Mouse (Mus musculus) CH12.LX (cell line): ENCODE data around the gene Pttg1ip. TPM values are rescaled to one million over a fixed set of nuclear protein-coding genes. Genes with fewer than 3 reads are reported as not detected.

Experiments
- DNase-seq: peaks from one replicate; pipeline ENCODE4 v3.0.0-alpha.2; 2013; ENCODE audit errors: extremely low read depth
- H3K27ac ChIP-seq: 2 replicates; pipeline ENCODE4 v1.5.1; 2012; ENCODE audit warnings: low read depth, mild to moderate bottlenecking, control low read depth, moderate library complexity; ENCODE audit not compliant: insufficient read depth
- H3K27me3 ChIP-seq: replicated peaks from 2 replicates; pipeline ENCODE3; 2012; ENCODE audit warnings: inconsistent platforms
- H3K36me3 ChIP-seq, 2 experiments: replicated peaks in 1 of 2; 2 replicates each; pipeline versions ENCODE3 to v1.6.1; 2012; ENCODE audit warnings: inconsistent platforms in 1 of 2, low read length in 1 of 2, mild to moderate bottlenecking in 1 of 2, mixed read lengths in 1 of 2, moderate library complexity in 1 of 2; ENCODE audit not compliant: control insufficient read depth in 1 of 2, insufficient read depth in 1 of 2
- H3K4me1 ChIP-seq, 2 experiments: 2 replicates each; pipeline ENCODE4 v1.6.1; 2012; ENCODE audit warnings: inconsistent platforms in 1 of 2, moderate library complexity in 1 of 2; ENCODE audit not compliant: insufficient read depth in 2 of 2, control insufficient read depth in 1 of 2
- H3K4me2 ChIP-seq: 2 replicates; pipeline ENCODE4 v1.6.1; 2012; ENCODE audit warnings: low read depth, mild to moderate bottlenecking, control low read depth; ENCODE audit not compliant: poor library complexity, insufficient read depth, severe bottlenecking
- H3K4me3 ChIP-seq, 3 experiments: fragments of 150-350 bp in 1 of 3; sonication (generic) in 1 of 3; replicated peaks in 1 of 3; 2 replicates each; pipeline versions ENCODE3 to v1.5.1; 2011 to 2012; ENCODE audit warnings: low read depth in 2 of 3, low read length in 2 of 3, mild to moderate bottlenecking in 2 of 3, moderate library complexity in 2 of 3, control low read depth in 1 of 3, improper control_type of control experiment in 1 of 3, inconsistent platforms in 1 of 3, mixed read lengths in 1 of 3; ENCODE audit not compliant: poor library complexity in 1 of 3
- H3K79me2 ChIP-seq: replicated peaks from 2 replicates; pipeline ENCODE4 v1.6.1; 2012; ENCODE audit warnings: mild to moderate bottlenecking, moderate library complexity; ENCODE audit not compliant: control insufficient read depth, poor library complexity, insufficient read depth, severe bottlenecking; ENCODE audit errors: extremely low read depth
- H3K9ac ChIP-seq: 2 replicates; pipeline ENCODE4 v1.6.1; 2012; ENCODE audit warnings: low read depth, mild to moderate bottlenecking, control low read depth, moderate library complexity; ENCODE audit not compliant: insufficient read depth
- H3K9me3 ChIP-seq: replicated peaks from 2 replicates; pipeline ENCODE3; 2012; ENCODE audit warnings: low read length, inconsistent platforms, mixed read lengths
- BHLHE40 ChIP-seq: IDR thresholded peaks from 2 replicates; pipeline ENCODE4 v1.6.1; 2011; ENCODE audit warnings: mild to moderate bottlenecking, low read depth, low read length, improper control_type of control experiment
- CHD1 ChIP-seq: IDR thresholded peaks from 2 replicates; pipeline ENCODE4 v1.6.1; 2012; ENCODE audit warnings: low read depth, low read length, improper control_type of control experiment, inconsistent platforms
- ELF1 ChIP-seq: IDR thresholded peaks from 2 replicates; pipeline ENCODE4 v1.6.1; 2014; ENCODE audit warnings: low read depth, mild to moderate bottlenecking, inconsistent platforms, low read length, improper control_type of control experiment
- EP300 ChIP-seq: IDR thresholded peaks from 2 replicates; pipeline ENCODE4 v1.6.1; 2011; ENCODE audit warnings: low read length, improper control_type of control experiment
- GABPA ChIP-seq: IDR thresholded peaks from 2 replicates; pipeline ENCODE4 v1.6.1; 2012; ENCODE audit warnings: low read depth, low read length, improper control_type of control experiment, inconsistent platforms; ENCODE audit not compliant: insufficient replicate concordance
- HCFC1 ChIP-seq: IDR thresholded peaks from 2 replicates; pipeline ENCODE4 v1.6.1; 2012; ENCODE audit warnings: low read depth, mild to moderate bottlenecking, inconsistent platforms, low read length, improper control_type of control experiment
- JUN ChIP-seq: IDR thresholded peaks from 2 replicates; pipeline ENCODE4 v1.6.1; 2011; ENCODE audit warnings: low read depth, mild to moderate bottlenecking, low read length, improper control_type of control experiment, moderate library complexity; ENCODE audit not compliant: insufficient read depth
- MAFK ChIP-seq: IDR thresholded peaks from 2 replicates; pipeline ENCODE4 v1.6.1; 2011; ENCODE audit warnings: low read length, improper control_type of control experiment; ENCODE audit not compliant: insufficient replicate concordance
- MAX ChIP-seq: IDR thresholded peaks from 2 replicates; pipeline ENCODE4 v1.6.1; 2011; ENCODE audit warnings: low read length, improper control_type of control experiment
- MXI1 ChIP-seq: IDR thresholded peaks from 2 replicates; pipeline ENCODE4 v1.6.1; 2011; ENCODE audit warnings: mild to moderate bottlenecking, low read depth, low read length, improper control_type of control experiment
- NRF1 ChIP-seq: IDR thresholded peaks from 2 replicates; pipeline ENCODE4 v1.6.1; 2014; ENCODE audit warnings: low read depth, mild to moderate bottlenecking, inconsistent platforms, low read length, improper control_type of control experiment, moderate library complexity
- POLR2A ChIP-seq: IDR thresholded peaks from 2 replicates; pipeline ENCODE4 v1.6.1; 2011; ENCODE audit warnings: low read depth, mild to moderate bottlenecking, improper control_type of control experiment, low read length
- RAD21 ChIP-seq: IDR thresholded peaks from 2 replicates; pipeline ENCODE4 v1.6.1; 2011; ENCODE audit warnings: low read depth, mild to moderate bottlenecking, low read length, improper control_type of control experiment, moderate library complexity
- SMC3 ChIP-seq: IDR thresholded peaks from 2 replicates; pipeline ENCODE4 v1.6.1; 2011; ENCODE audit warnings: low read depth, low read length, improper control_type of control experiment
- TBP ChIP-seq: conservative IDR thresholded peaks from 2 replicates; pipeline ENCODE4 v1.6.1; 2011; ENCODE audit warnings: low read depth, low read length, improper control_type of control experiment
- TCF12 ChIP-seq: IDR thresholded peaks from 2 replicates; pipeline ENCODE4 v1.6.1; 2014; ENCODE audit warnings: low read depth, mild to moderate bottlenecking, inconsistent platforms, low read length, improper control_type of control experiment
- UBTF ChIP-seq: IDR thresholded peaks from 2 replicates; pipeline ENCODE4 v1.6.1; 2012; ENCODE audit warnings: low read depth, mild to moderate bottlenecking, inconsistent platforms, low read length, improper control_type of control experiment, moderate library complexity
- USF1 ChIP-seq: IDR thresholded peaks from 2 replicates; pipeline ENCODE4 v1.6.1; 2014; ENCODE audit warnings: low read depth, mild to moderate bottlenecking, inconsistent platforms, low read length, improper control_type of control experiment
- ZC3H11A ChIP-seq: IDR thresholded peaks from 2 replicates; pipeline ENCODE4 v1.6.1; 2012; ENCODE audit warnings: low read depth, mild to moderate bottlenecking, inconsistent platforms, low read length, improper control_type of control experiment
- ZMIZ1 ChIP-seq: IDR thresholded peaks from 2 replicates; pipeline ENCODE4 v1.6.1; 2012; ENCODE audit warnings: low read depth, mild to moderate bottlenecking, inconsistent platforms, low read length, improper control_type of control experiment
- dilution Hi-C: fragments of 300-500 bp; cut with MboI; formaldehyde crosslinking; loops from 2 replicates; pipeline ENCODE4 v1.14.3; 2020; ENCODE audit warnings: low sequenced_read_pairs; ENCODE audit not compliant: extremely low pct_unique_long_range_greater_than_20kb, extremely low pct_ligation_motif_present
- in situ Hi-C: fragments of 300-500 bp; cut with MboI; formaldehyde crosslinking; loops from 3 replicates; pipeline ENCODE4 v1.14.3; 2019; ENCODE audit warnings: low sequenced_read_pairs, low pct_ligation_motif_present, low pct_unique_long_range_greater_than_20kb, mixed read lengths
- polyA plus RNA-seq: library from polyadenylated mRNA; unstranded; fragments of >175 nt; gene quantifications from 2 replicates; pipeline ENCODE4 v1.2.1, GENCODE M21; 2012; ENCODE audit warnings: low read depth; ENCODE audit not compliant: insufficient read length
- total RNA-seq, 2 experiments: library from RNA; depleted of rRNA; stranded (reverse); fragments of 300-350 nt in 1 of 2; fragments of >200 nt in 1 of 2; gene quantifications; 2 replicates each; pipeline ENCODE4 v1.2.3; 2012 to 2014

Gene Pttg1ip
- total and polyA plus RNA-seq, 3 experiments: 18.9 to 25.3 (median 20.7) TPM

GRCm38 (mm10) chr10:77582285-77582618 lies 732 bp downstream of the Pttg1ip start:
- in situ Hi-C loops (no loop called here), dilution Hi-C loops (no loop called here)
- Histone ChIP-seq H3K79me2 (peaks cover 3% of the 10 kb centered on the region; the same call in 1 of the 2 replicates), H3K27me3 (peaks cover 8% of the 10 kb centered on the region), H3K9ac (peak overlapping the region; percentile 62), H3K36me3 (peaks cover 0 to 19% of the 10 kb centered on the region in 2 experiments), H3K4me2 (peak overlapping the region; percentile 93), H3K4me3 (peak overlapping the region; percentile 59 to 81 (median 72)), H3K27ac (no peak overlapping the region), H3K4me1 (peaks cover 5 to 26% of the 10 kb centered on the region in 2 experiments; a peak in 2 of 4 replicates), H3K9me3 (no peaks in the 10 kb centered on the region)
- TF ChIP-seq MXI1 (0 out of 2 replicates have a peak, but pooled peaks have one; percentile 10), ELF1 (0 out of 2 replicates have a peak, but pooled peaks have one; percentile 12), SMC3 (no peak)
- no peak for DNase-seq

- peaks cover 5 to 38% of the 10 kb centered on the region in 2 experiments; a peak in 2 of 4 replicates for H3K4me1 ChIP-seq
- DNase-seq: no peak
- H3K36me3 ChIP-seq: peaks cover 0 to 34% of the 10 kb centered on the region in 2 experiments
- no peak for TF ChIP-seq UBTF
- TF ChIP-seq TBP: no peak
- no peak for TF ChIP-seq BHLHE40
- TF ChIP-seq ZMIZ1: no peak
- TF ChIP-seq POLR2A: no peak
- TF ChIP-seq NRF1: no peak
- no peak for TF ChIP-seq SMC3
- no peak for TF ChIP-seq CHD1
- TF ChIP-seq MAFK: no peak
- TF ChIP-seq TCF12: no peak
- no peak for TF ChIP-seq GABPA
- TF ChIP-seq ELF1: no peak
- no peak for TF ChIP-seq ZC3H11A
- TF ChIP-seq MXI1: no peak
- no peak for TF ChIP-seq EP300
- TF ChIP-seq MAX: no peak
- TF ChIP-seq USF1: no peak
- no peak for TF ChIP-seq HCFC1
- no peak for TF ChIP-seq JUN
- TF ChIP-seq RAD21: no peak
- no peak overlapping the region for H3K4me3 ChIP-seq
- H3K9ac ChIP-seq: no peak overlapping the region
- H3K9me3 ChIP-seq: no peaks in the 10 kb centered on the region
- peaks cover 3% of the 10 kb centered on the region for H3K27me3 ChIP-seq
- in situ Hi-C loops (no loop called here), dilution Hi-C loops (no loop called here)
- H3K4me2 ChIP-seq: no peak overlapping the region
- no peak overlapping the region for H3K27ac ChIP-seq
- H3K79me2 ChIP-seq: peaks cover 3% of the 10 kb centered on the region; the same call in 1 of the 2 replicates
These were observed 2.4 kb downstream of the Pttg1ip start for GRCm38 (mm10) chr10:77583795-77584422.
